Mouse (Mus musculus): ENCODE results near the gene Filip1.

GRCm38 (mm10) chr9:79925950-79926349 is 86.7 kb downstream of the Filip1 start:
- TF ChIP-seq CTCF (IDR thresholded peaks at IDR 0.05; ENCODE audit: borderline replicate concordance, extremely low read depth, insufficient read depth, insufficient read length) (no peak), POLR2A (IDR thresholded peaks at IDR 0.05; ENCODE audit: borderline replicate concordance, extremely low read depth, insufficient read depth, insufficient read length, poor library complexity, severe bottlenecking) (no peak)

All from brain, embryonic 14.5 days (tissue).